In the genomic region with DNA sequence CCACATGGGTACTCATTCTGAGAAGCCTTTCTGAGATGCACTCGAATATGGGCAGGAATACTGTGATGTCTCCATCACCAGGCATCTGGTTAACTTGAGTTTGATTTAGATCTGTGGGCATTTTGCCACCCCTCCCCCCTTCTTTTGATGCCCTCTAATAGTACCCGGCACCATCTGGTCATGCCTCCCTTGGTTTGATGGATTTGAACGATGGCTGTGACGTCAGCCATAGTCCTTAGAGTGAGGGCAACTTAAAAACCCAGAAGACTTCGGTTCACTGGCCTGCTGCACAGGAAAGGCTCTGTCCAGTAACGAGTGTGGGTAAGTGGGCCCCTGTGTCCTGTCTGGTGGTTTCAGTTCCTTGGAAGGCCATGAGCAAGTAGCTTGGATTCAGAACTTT, we compare ENCODE assay signal across 7 mouse cellular contexts.
DNase-seq lines count a peak whose midpoint lies in the region; ATAC-seq and TF ChIP-seq lines count a peak whose summit lies in the region.

No protein-coding gene starts in this region.

- H3K27me3 ChIP-seq in forebrain, postnatal 0 days (ENCODE audit: insufficient read depth, low read length): no peaks in the 10 kb centered on the region
- peaks cover 26% of the 10 kb centered on the region for H3K27me3 ChIP-seq in liver, embryonic 16.5 days (ENCODE audit: control insufficient read depth, insufficient read depth, low read depth, low read length)

- H3K9me3 ChIP-seq in forebrain, postnatal 0 days (ENCODE audit: low read length): no peaks in the 10 kb centered on the region
- no peaks in the 10 kb centered on the region for H3K9me3 ChIP-seq in liver, embryonic 16.5 days (replicated peaks; ENCODE audit: control insufficient read depth, low read length)

- H3K4me1 ChIP-seq in forebrain, postnatal 0 days (ENCODE audit: insufficient read depth): peaks cover 12% of the 10 kb centered on the region; the same call in 1 of the 2 replicates
- H3K4me1 ChIP-seq in liver, embryonic 16.5 days (ENCODE audit: control insufficient read depth, low read depth, low read length): no peaks in the 10 kb centered on the region; the same call in 1 of the 2 replicates

- 23% methylated on average over 6 of the region's 6 CpGs for WGBS in forebrain, postnatal 0 days
- 32% methylated on average over 6 of the region's 6 CpGs for WGBS in liver, embryonic 16.5 days (ENCODE audit: insufficient replicate concordance)

- H3K4me3 ChIP-seq in forebrain, postnatal 0 days (ENCODE audit: low read depth, low read length): peak overlapping the region; percentile 75
- H3K4me3 ChIP-seq in liver, embryonic 16.5 days (ENCODE audit: low read depth, low read length): peak overlapping the region; percentile 12

- no peak overlapping the region for H3K27ac ChIP-seq in forebrain, postnatal 0 days (ENCODE audit: low read depth, low read length)
- H3K27ac ChIP-seq in liver, embryonic 16.5 days (ENCODE audit: low read length): no peak overlapping the region

- no peak for TF ChIP-seq CTCF in forebrain, postnatal 0 days (IDR thresholded peaks at IDR 0.05; ENCODE audit: low read depth)

- ATAC-seq in cerebellum, adult (ENCODE audit: insufficient number of reproducible peaks, low FRiP score, low TSS enrichment): 0 out of 2 replicates have a peak, but pooled peaks have one; percentile 8
- no peak for ATAC-seq in forebrain, postnatal 0 days
- ATAC-seq in liver, embryonic 16.5 days (ENCODE audit: low read depth): no peak

- H3K36me3 ChIP-seq in forebrain, postnatal 0 days (ENCODE audit: insufficient read depth): no peaks in the 10 kb centered on the region
- no peaks in the 10 kb centered on the region for H3K36me3 ChIP-seq in liver, embryonic 16.5 days (ENCODE audit: control insufficient read depth, insufficient read depth)

- peak; percentile 73 for DNase-seq in brain, adult 2 months (ENCODE audit: low read depth, low spot score)
- DNase-seq in forebrain, postnatal 0 days: peak; percentile 39
- DNase-seq in gastrocnemius, postnatal 25 days: no peak
- no peak for DNase-seq in spleen, postnatal 10 days (ENCODE audit: low spot score in 2 of 2)
- no peak for DNase-seq in layer of hippocampus, postnatal 10 days (ENCODE audit: low spot score in 2 of 2)

- H3K9ac ChIP-seq in forebrain, postnatal 0 days: peak overlapping the region; percentile 70; the same call in 1 of the 2 replicates
- no peak overlapping the region for H3K9ac ChIP-seq in liver, embryonic 16.5 days (ENCODE audit: low read depth, low read length)

- peak overlapping the region; percentile 99 for H3K4me2 ChIP-seq in forebrain, postnatal 0 days (ENCODE audit: low read depth)
- no peak overlapping the region for H3K4me2 ChIP-seq in liver, embryonic 16.5 days (ENCODE audit: low read depth, low read length)

Comparison
In these comparisons a context has a peak if more than half of its experiments do, and no peak if none do; other contexts are left out.
1. DNase-seq: peak in brain, adult 2 months (single experiment) and forebrain, postnatal 0 days (single experiment); none in gastrocnemius, postnatal 25 days (single experiment), spleen, postnatal 10 days (0 of 2) and layer of hippocampus, postnatal 10 days (0 of 2).